Mouse (Mus musculus) ES-E14 (cell line): ENCODE data around the gene Wipf1. TPM values are rescaled to one million over a fixed set of nuclear protein-coding genes. Genes with fewer than 3 reads are reported as not detected.

ENCODE experiments used
- DNase-seq: peaks from one replicate; pipeline ENCODE4 v3.0.0-alpha.2; 2013; ENCODE audit warnings: low read depth, low spot score
- H3K27ac ChIP-seq: 2 replicates; pipeline ENCODE4 v1.5.1; 2012; ENCODE audit warnings: low read depth, mild to moderate bottlenecking, low read length, moderate library complexity, mixed read lengths; ENCODE audit not compliant: poor library complexity, insufficient read depth, severe bottlenecking
- H3K36me3 ChIP-seq: 2 replicates; pipeline ENCODE4 v1.6.1; 2012; ENCODE audit warnings: mild to moderate bottlenecking, low read length, moderate library complexity, mixed read lengths; ENCODE audit not compliant: control insufficient read depth, poor library complexity, insufficient read depth, severe bottlenecking
- H3K4me1 ChIP-seq, 2 experiments: fragments of 150-350 bp in 1 of 2; sonication (generic) in 1 of 2; 2 replicates each; pipeline ENCODE4 v1.6.1; 2012; ENCODE audit warnings: low read length in 2 of 2, mild to moderate bottlenecking in 1 of 2, mixed read lengths in 1 of 2; ENCODE audit not compliant: control insufficient read depth in 2 of 2, insufficient read depth in 2 of 2, poor library complexity in 1 of 2
- H3K4me3 ChIP-seq, 2 experiments: fragments of 150-350 bp in 1 of 2; sonication (generic) in 1 of 2; 2 replicates each; pipeline ENCODE4 v1.5.1; 2012; ENCODE audit warnings: low read length in 2 of 2, low read depth in 1 of 2, mild to moderate bottlenecking in 1 of 2, mixed read lengths in 1 of 2; ENCODE audit not compliant: insufficient read depth in 1 of 2, poor library complexity in 1 of 2, severe bottlenecking in 1 of 2
- H3K9ac ChIP-seq: 2 replicates; pipeline ENCODE4 v1.6.1; 2012; ENCODE audit warnings: low read depth, mild to moderate bottlenecking, low read length, mixed read lengths; ENCODE audit not compliant: poor library complexity, insufficient read depth, severe bottlenecking
- H3K9me3 ChIP-seq: fragments of 150-350 bp; sonication (generic); 2 replicates; pipeline ENCODE4 v1.6.1; 2012; ENCODE audit warnings: low read depth, mild to moderate bottlenecking, low read length; ENCODE audit not compliant: control insufficient read depth, insufficient read depth
- CHD2 ChIP-seq: IDR thresholded peaks from 2 replicates; pipeline ENCODE4 v1.6.1; 2014; ENCODE audit warnings: mild to moderate bottlenecking, low read depth, low read length, inconsistent platforms
- HCFC1 ChIP-seq: IDR thresholded peaks from 2 replicates; pipeline ENCODE4 v1.6.1; 2012; ENCODE audit warnings: low read length, inconsistent platforms, borderline replicate concordance; ENCODE audit not compliant: insufficient read depth
- MAFK ChIP-seq: IDR thresholded peaks from 2 replicates; pipeline ENCODE4 v1.6.1; 2014; ENCODE audit warnings: mild to moderate bottlenecking, low read depth, low read length, inconsistent platforms; ENCODE audit not compliant: insufficient read depth
- ZC3H11A ChIP-seq: IDR thresholded peaks from 2 replicates; pipeline ENCODE4 v1.6.1; 2012; ENCODE audit warnings: low read depth, mild to moderate bottlenecking, inconsistent platforms, low read length, borderline replicate concordance
- ZNF384 ChIP-seq: IDR thresholded peaks from 2 replicates; pipeline ENCODE4 v1.6.1; 2012; ENCODE audit warnings: low read depth, low read length, inconsistent platforms
- in situ Hi-C, 2 experiments: fragments of 600-800 bp; cut with MboI; formaldehyde crosslinking; loops; one replicate each; pipeline ENCODE4 v1.15.1; 2025; ENCODE audit warnings: low sequenced_read_pairs in 2 of 2, inconsistent platforms in 1 of 2; ENCODE audit not compliant: unreplicated experiment in 2 of 2
- total RNA-seq: library from RNA; depleted of rRNA; stranded (reverse); fragments of 300-350 nt; gene quantifications from 2 replicates; pipeline ENCODE4 v1.2.3, GENCODE M21; 2012

Gene Wipf1
- total RNA-seq, 1 experiment, result 1.2 TPM

DNA sequence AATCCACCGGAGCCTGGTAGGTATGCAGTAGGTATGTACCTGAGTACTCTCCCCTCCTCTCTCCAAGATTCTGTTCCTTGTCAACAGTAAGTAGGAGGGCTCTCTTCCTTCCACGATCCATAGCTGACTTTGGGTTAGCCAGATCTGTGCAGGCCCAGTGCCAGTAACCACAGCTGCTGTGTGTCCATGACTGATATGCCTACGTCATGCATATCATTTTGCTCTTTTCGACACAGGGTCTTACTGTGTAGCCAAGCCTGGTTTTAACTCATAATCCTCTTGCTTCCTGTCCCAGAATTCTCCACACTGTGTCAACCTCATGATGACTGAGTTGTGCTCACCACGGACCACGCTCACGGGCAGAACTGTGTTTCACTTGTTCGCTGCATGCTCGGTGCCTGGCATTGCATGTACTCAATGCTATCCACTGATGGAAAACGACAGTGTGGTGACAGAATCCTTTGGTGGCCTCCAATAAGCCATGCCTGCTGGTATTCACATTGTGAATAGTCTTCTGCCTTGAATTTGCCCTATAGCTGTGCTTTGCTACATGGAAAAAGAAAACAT, 26.6 kb downstream of the Wipf1 start:
- H3K4me3 ChIP-seq, result no peak overlapping the region
- no peaks in the 10 kb centered on the region for H3K36me3 ChIP-seq
- no peaks in the 10 kb centered on the region for H3K9me3 ChIP-seq
- no peak for DNase-seq
- no peak overlapping the region for H3K9ac ChIP-seq
- no peaks in the 10 kb centered on the region for H3K4me1 ChIP-seq
- TF ChIP-seq ZC3H11A, result no peak
- no peak for TF ChIP-seq MAFK
- TF ChIP-seq HCFC1, result no peak
- TF ChIP-seq ZNF384, result no peak
- TF ChIP-seq CHD2, result no peak
- no peak overlapping the region for H3K27ac ChIP-seq
- in situ Hi-C loops, result no loop called here

DNA sequence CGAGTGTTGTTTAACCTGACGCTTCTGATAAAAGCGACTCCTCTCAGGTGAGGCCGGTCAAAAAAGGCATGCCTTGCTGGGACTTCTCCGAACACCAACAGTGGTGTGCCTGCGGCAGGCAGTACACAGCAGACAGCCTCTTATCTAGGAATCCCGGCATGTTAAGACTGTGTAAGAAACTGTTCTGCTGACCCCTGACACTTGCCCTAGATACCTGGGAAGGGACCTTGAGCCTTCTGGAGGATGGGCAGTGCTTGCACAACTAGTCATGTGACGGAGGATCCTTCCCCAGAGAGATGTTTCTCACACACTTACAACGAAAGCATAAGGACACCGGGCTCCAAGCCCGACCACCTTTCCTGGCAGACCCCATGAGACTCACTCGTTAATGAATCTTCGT, 28.7 kb downstream of the Wipf1 start:
- in situ Hi-C loops, result no loop called here
- Histone ChIP-seq H3K4me3 (no peak overlapping the region), H3K27ac (no peak overlapping the region)

DNA sequence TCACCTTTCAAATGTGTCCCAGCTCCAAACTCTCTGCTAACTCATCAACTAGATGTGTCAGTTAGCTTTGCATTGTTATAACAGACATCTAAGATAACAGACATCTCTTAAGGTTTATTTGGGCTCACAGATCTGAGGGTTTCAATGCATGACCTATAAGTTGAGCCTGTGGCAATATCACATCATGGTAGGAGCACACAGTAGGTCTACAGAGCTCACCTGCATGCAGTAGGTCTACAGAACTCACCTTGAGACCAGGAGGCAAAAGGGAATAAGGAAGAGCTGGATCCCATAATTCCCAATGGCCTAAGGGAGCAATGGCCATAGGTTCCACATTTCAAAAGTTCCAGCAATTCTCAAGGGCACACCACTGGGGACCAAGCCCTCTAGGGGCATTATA, 31.2 kb downstream of the Wipf1 start:
- Histone ChIP-seq H3K9me3 (no peaks in the 10 kb centered on the region), H3K27ac (no peak overlapping the region), H3K4me3 (no peak overlapping the region), H3K36me3 (no peaks in the 10 kb centered on the region), H3K4me1 (no peaks in the 10 kb centered on the region), H3K9ac (no peak overlapping the region)
- TF ChIP-seq ZC3H11A (no peak), MAFK (no peak), CHD2 (no peak), ZNF384 (no peak), HCFC1 (no peak)
- no peak for DNase-seq
- in situ Hi-C loops, result no loop called here

More for the DNA sequence above, 28.7 kb downstream of the Wipf1 start:
- H3K4me1 ChIP-seq, result no peaks in the 10 kb centered on the region
- no peak for DNase-seq
- TF ChIP-seq ZC3H11A, result no peak
- TF ChIP-seq MAFK, result no peak
- TF ChIP-seq HCFC1, result no peak
- no peaks in the 10 kb centered on the region for H3K9me3 ChIP-seq
- no peaks in the 10 kb centered on the region for H3K36me3 ChIP-seq
- H3K9ac ChIP-seq, result no peak overlapping the region

DNA sequence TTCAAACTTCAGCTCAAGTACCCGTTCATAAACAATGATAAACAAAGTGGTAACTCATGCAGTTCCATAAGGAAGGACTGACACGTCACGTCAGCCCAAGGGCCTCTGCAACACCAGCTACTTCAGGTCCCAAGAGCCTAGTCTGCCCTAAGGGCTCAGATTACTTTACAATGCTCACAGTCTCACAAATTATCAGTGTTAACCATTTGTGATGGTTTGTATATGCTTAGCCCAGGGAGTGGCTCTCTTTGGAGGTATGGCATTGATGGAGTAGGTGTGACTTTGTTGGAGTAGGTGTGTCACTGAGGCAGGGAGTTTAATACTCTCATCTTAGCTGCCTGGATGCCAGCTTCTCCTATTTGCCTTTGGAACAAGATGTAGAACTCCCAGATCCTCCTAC, 32.0 kb downstream of the Wipf1 start:
- Histone ChIP-seq H3K9ac (no peak overlapping the region), H3K36me3 (no peaks in the 10 kb centered on the region), H3K9me3 (no peaks in the 10 kb centered on the region), H3K4me1 (no peaks in the 10 kb centered on the region), H3K4me3 (no peak overlapping the region), H3K27ac (no peak overlapping the region)
- TF ChIP-seq MAFK (no peak), CHD2 (no peak), ZC3H11A (no peak), HCFC1 (no peak), ZNF384 (no peak)
- no peak for DNase-seq
- in situ Hi-C loops, result no loop called here

DNA sequence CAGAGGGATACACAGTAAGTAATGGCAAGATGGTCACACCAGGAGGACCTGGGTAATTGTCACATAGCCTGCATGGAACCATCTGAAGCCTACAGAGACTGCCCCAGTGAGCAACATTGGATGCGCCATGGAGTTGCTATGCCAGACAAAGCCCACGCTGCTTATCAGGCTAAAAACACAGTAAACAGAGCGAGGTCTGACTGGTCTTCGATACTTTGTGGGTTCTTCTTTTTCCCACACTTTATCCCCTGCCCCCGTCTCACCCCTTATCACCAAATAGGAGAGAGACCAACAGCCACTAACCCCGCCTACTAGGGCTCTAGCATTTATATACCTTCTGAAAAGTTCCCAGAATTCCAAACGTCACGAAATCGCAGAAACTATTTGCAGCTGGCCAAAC, 32.6 kb downstream of the Wipf1 start:
- in situ Hi-C loops, result no loop called here
- TF ChIP-seq ZNF384, result no peak
- DNase-seq, result no peak
- Histone ChIP-seq H3K9me3 (no peaks in the 10 kb centered on the region), H3K4me1 (no peaks in the 10 kb centered on the region), H3K9ac (no peak overlapping the region), H3K36me3 (no peaks in the 10 kb centered on the region), H3K4me3 (no peak overlapping the region), H3K27ac (no peak overlapping the region)
